Mouse (Mus musculus): ENCODE data around the gene Sike1. TPM values are rescaled to one million over a fixed set of nuclear protein-coding genes. Genes with fewer than 3 reads are reported as not detected.

Gene Sike1
- polyA plus RNA-seq, 1 experiment from 2014 or later, result 64.5 TPM

- Histone ChIP-seq H3K36me3 (peaks cover 42% of the 10 kb centered on the region), H3K9ac (no peak overlapping the region), H3K9me3 (no peaks in the 10 kb centered on the region), H3K4me1 (peaks cover 30% of the 10 kb centered on the region), H3K27me3 (replicated peaks) (no peaks in the 10 kb centered on the region), H3K27ac (replicated peaks) (no peak overlapping the region), H3K4me2 (no peak overlapping the region), H3K4me3 (no peak overlapping the region)
- WGBS, result 88% methylated on average over 1 of the region's 1 CpGs
- no peak for ATAC-seq (ENCODE audit: extremely low read depth, insufficient number of reproducible peaks, low FRiP score, low TSS enrichment)
These were observed 30.7 kb downstream of the Sike1 start for GRCm38 (mm10) chr3:103026174-103026573.

- Histone ChIP-seq H3K4me3 (no peak overlapping the region), H3K27ac (replicated peaks) (no peak overlapping the region), H3K4me1 (no peaks in the 10 kb centered on the region), H3K9ac (no peak overlapping the region), H3K9me3 (no peaks in the 10 kb centered on the region), H3K4me2 (no peak overlapping the region), H3K36me3 (peaks cover 82% of the 10 kb centered on the region), H3K27me3 (replicated peaks) (no peaks in the 10 kb centered on the region)
- no peak for ATAC-seq (ENCODE audit: extremely low read depth, insufficient number of reproducible peaks, low FRiP score, low TSS enrichment)
- 93% methylated on average over 6 of the region's 6 CpGs for WGBS
These were observed 44.8 kb downstream of the Sike1 start for GRCm38 (mm10) chr3:103040285-103040684.

DNA sequence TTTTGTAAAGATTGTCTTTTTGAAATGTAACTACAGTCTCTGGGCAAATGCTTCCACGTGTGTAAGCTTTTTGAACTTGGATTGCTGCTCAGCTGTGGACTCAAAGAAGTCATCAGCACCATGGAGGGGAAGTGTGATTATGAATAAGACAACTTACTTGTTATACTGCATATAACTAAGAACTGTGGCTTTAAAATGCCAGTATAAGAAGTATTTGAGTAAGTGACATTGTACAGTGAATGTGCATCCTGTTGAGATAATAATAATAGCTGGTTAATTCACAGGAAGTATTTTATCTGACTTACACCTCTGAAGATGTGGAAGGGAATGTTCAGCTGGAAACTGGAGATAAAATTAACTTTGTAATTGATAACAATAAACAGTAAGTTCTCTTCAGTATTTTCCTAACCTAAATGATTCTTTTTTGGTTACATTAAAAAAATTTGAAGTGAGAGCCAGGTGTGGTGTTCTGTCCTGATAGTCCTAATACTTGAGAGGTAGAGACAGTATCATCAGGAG, 45.4 kb downstream of the Sike1 start:
- no peak for ATAC-seq (ENCODE audit: extremely low read depth, insufficient number of reproducible peaks, low FRiP score, low TSS enrichment)
- H3K36me3 ChIP-seq, result peaks cover 86% of the 10 kb centered on the region
- H3K27me3 ChIP-seq (replicated peaks), result no peaks in the 10 kb centered on the region
- H3K4me1 ChIP-seq, result no peaks in the 10 kb centered on the region
- no peak overlapping the region for H3K4me2 ChIP-seq
- 83% methylated on average over 1 of the region's 1 CpGs for WGBS
- H3K27ac ChIP-seq (replicated peaks), result no peak overlapping the region
- H3K9ac ChIP-seq, result no peak overlapping the region
- no peak overlapping the region for H3K4me3 ChIP-seq
- no peaks in the 10 kb centered on the region for H3K9me3 ChIP-seq

DNA sequence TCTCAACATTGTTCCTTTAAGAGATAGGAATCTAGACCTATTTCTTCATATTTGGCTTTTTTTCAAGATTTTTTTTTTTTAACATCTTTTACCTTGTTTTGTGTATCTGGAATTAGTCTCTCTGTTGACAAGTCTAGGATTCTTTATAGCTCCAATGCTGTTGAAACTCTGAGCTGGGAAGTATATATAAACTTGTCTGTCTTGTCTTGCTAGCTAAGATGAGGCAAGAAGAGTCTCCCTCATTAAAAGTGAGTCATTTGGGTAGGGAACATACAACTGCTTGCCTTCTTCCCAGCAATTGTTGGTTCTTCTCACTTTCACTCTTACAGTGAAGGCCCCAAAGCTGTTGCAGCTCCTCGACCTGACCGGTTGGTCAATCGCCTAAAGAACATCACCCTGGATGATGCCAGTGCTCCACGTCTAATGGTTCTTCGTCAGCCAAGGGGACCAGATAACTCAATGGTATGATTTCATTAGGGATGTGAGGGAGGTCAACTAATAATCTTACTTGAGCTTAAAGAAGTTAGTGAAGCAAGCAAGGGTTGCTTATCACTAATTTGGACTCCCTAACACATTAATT, 60.6 kb downstream of the Sike1 start:
- H3K27ac ChIP-seq (replicated peaks), result no peak overlapping the region
- H3K4me2 ChIP-seq, result no peak overlapping the region
- H3K36me3 ChIP-seq, result peaks cover 72% of the 10 kb centered on the region
- no peak for ATAC-seq (ENCODE audit: extremely low read depth, insufficient number of reproducible peaks, low FRiP score, low TSS enrichment)
- H3K9me3 ChIP-seq, result no peaks in the 10 kb centered on the region
- H3K4me1 ChIP-seq, result peaks cover 13% of the 10 kb centered on the region
- H3K9ac ChIP-seq, result no peak overlapping the region
- no peak overlapping the region for H3K4me3 ChIP-seq
- no peaks in the 10 kb centered on the region for H3K27me3 ChIP-seq (replicated peaks)
- 85% methylated on average over 5 of the region's 5 CpGs for WGBS

DNA sequence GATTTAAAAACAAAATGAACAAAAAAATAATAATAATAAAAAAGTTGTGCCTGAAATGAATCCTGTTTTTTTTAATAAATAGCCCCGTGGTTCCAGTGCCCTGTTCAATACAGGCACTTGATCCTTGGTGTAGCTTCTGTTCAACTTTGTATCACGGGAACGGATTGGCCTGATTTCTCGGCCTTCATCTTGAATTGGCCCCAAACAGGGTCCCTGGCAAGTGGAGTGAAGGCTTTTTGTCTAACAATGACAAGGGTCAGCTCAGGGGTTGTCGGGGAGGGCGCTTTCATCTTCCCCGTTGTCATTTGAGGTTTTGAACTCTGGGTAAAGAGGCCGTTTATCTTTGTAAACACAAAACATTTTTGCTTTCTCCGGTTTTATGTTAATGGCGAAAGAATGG, 62.2 kb downstream of the Sike1 start:
- H3K4me2 ChIP-seq, result peak overlapping the region; percentile 89
- peak; percentile 15; the same call in 1 of the 2 replicates for ATAC-seq (ENCODE audit: extremely low read depth, insufficient number of reproducible peaks, low FRiP score, low TSS enrichment)
- H3K9me3 ChIP-seq, result no peaks in the 10 kb centered on the region
- H3K27ac ChIP-seq (replicated peaks), result peak overlapping the region; percentile 95
- H3K27me3 ChIP-seq (replicated peaks), result no peaks in the 10 kb centered on the region
- H3K4me3 ChIP-seq, result peak overlapping the region; percentile 90
- H3K9ac ChIP-seq, result peak overlapping the region; percentile 89
- H3K36me3 ChIP-seq, result peaks cover 72% of the 10 kb centered on the region
- peaks cover 13% of the 10 kb centered on the region for H3K4me1 ChIP-seq
- WGBS, result 5% methylated on average over 10 of the region's 10 CpGs

Other genes with a start within 250 kb of the Sike1 start
- gene Tshb, start 213.0 kb upstream of the Sike1 start, polyA plus RNA-seq (2015; fragmentation: Nextera tagmentation; extraction: Ambion mirVana), result 0.12 TPM in 1 of 2 replicates, not detected in the other
- gene Sycp1, start 59.6 kb upstream of the Sike1 start, polyA plus RNA-seq (2015; fragmentation: Nextera tagmentation; extraction: Ambion mirVana), result not detected in 2 replicates
- 0.17 and 0.36 TPM in 2 replicates for gene Nr1h5, start 31.6 kb upstream of the Sike1 start, polyA plus RNA-seq (2015; fragmentation: Nextera tagmentation; extraction: Ambion mirVana)
- 249 and 271 TPM in 2 replicates for gene Csde1, start 24.7 kb downstream of the Sike1 start, polyA plus RNA-seq (2015; fragmentation: Nextera tagmentation; extraction: Ambion mirVana)
- 82.4 and 83.1 TPM in 2 replicates for gene Nras, start 62.6 kb downstream of the Sike1 start, polyA plus RNA-seq (2015; fragmentation: Nextera tagmentation; extraction: Ambion mirVana)
- 0.09 and 0.16 TPM in 2 replicates for gene Ampd1, start 78.3 kb downstream of the Sike1 start, polyA plus RNA-seq (2015; fragmentation: Nextera tagmentation; extraction: Ambion mirVana)
- gene Dennd2c, start 106.9 kb downstream of the Sike1 start, polyA plus RNA-seq (2015; fragmentation: Nextera tagmentation; extraction: Ambion mirVana), result 3.0 and 3.7 TPM in 2 replicates
- gene Bcas2, start 175.9 kb downstream of the Sike1 start, polyA plus RNA-seq (2015; fragmentation: Nextera tagmentation; extraction: Ambion mirVana), result 121 and 139 TPM in 2 replicates